Mouse (Mus musculus): ENCODE data around the gene Akap9.
"Not testable (repeated sequence)": the region's sequence is repeated elsewhere in the genome, so short reads cannot be mapped to it uniquely, and the experiment has no call there.

The Akap9 gene

DNA sequence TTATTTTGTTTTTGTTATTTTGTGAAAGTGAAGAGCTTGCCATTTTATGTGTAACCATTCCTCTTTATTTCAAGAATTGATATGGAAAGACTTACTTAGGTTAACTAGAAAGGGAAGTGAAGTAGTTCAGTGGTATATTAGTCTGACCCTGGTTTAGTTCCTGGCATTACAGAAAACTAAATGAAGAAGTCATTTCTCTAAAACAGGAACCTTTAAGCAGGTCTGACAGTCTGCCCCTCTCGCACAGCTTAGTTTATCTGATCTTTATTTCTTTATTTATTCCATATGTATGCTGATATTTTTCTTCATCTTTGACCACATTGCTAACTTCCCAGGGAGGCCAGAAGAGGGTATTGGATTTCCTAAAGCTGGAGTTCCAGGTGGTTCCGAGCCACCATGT lies 113.1 kb downstream of the Akap9 start:
- no peak for DNase-seq

DNA sequence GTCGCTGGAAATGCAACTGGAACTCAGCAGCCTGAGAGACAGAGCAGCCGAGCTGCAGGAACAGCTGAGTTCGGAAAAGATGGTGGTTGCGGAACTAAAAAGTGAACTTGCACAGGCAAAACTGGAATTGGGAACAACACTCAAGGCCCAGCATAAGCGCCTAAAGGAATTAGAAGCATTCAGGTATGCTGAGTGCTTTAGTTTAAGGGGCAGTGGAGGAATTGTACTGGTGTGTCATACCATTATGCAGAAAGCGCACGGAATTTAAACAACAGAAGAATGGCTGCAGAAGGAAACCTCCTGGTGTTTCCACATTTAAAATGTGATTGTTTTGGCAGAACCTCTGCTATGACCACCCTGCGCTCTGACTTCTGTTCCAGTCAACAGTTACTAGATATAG lies 132.5 kb downstream of the Akap9 start:
- DNase-seq = no peak

DNA sequence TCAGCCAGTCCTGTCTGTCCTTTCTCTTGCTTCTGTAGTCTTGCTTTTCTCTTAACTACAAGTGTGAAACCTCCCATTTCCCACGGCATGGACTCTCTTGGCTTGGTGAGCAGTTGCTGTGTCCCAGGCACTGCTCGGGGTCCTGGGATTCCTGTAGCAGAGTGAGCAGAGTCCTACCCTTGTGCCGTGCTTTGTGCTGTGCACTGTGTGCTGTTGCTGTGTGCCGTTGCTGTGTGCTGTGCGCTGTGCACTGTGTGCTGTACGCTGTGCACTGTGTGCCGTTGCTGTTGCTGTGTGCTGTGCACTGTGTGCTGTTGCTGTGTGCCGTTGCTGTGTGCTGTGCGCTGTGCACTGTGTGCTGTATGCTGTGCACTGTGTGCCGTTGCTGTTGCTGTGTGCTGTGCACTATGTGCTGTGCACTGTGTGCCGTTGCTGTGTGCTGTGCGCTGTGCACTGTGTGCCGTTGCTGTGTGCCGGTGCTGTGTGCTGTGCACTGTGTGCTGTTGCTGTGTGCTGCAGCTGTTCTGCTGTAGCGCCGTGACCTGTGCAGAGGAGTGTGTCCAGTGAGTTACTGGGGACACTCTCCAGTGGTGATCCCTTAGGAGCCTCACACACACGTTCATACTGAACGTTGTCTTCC lies 138.7 kb downstream of the Akap9 start:
- no peak for DNase-seq

DNA sequence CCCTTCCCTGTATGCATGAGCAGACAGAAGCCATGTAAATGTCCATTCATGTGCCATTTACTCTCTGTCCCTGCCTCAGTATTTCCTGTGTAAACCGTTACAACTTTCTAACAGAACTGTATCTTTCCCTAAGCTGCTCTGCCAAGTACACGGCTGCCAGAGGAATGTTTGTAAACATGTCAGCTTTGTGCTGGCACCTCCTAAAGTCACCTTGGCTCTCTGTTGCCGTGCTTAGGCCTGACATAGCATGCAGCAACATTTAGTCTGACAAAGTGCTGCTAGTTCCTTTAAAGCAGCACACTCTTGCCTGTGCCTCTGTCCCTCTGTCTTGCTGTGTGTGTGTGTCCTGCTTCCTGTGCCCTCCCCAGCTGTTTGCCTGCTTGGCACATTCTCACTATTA lies 139.3 kb downstream of the Akap9 start:
- no peak for DNase-seq

DNA sequence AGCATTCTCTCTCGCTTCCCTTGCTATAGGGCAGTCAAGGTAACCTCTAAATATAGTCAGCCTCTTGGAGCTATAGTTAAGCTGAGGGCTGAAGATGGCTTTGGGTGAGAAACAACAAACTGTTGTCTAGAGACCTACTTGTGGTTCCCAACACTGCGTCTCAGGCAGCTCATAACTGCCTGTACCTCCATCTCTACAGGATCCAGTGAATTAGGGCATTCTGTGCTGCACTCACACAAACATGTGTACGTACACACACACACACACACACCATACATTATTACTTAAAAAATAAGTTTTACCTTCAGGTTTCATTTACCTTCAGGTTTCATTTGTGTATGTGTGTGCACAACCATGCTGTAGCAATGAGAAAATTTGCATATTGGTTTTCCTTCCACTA lies 151.2 kb downstream of the Akap9 start:
- DNase-seq = no peak

DNA sequence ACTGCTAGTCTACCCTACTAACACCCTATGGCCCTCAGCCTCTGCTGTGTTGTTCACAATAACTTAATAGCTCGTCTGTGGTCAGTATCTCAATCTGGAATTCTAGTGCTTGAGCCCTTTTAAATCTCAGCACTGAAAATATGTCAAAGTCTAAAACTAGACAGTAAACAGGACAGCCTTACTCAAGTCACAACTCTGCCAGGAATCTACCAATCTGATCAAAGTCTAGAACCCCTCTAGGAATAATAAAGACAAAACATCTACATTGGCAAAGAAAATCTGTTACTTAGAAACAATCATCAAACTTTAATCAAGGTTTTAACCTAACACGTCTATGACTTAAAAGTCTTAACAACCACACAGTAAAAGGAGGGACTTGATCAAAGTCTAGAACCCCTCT lies 153.0 kb downstream of the Akap9 start:
- no peak for DNase-seq

DNA sequence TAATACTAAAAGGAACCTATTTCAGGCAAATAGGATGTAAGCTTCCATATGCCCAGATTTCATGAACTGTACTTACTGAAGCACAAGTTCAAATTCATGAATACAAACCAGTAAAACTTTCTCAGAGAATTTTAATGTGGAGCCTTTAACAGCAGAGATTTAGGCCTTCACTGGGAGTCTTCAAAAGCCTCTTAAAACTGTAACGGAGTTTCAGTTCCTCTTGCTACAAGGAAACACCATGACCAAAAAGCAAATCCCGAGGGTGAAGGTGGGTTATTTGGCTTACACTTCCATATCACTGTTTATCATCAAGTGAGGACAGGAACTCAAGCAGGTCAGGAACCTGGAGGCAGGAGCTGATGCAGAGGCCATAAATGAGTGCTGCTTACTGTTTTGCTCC lies 153.7 kb downstream of the Akap9 start:
- DNase-seq = no peak

DNA sequence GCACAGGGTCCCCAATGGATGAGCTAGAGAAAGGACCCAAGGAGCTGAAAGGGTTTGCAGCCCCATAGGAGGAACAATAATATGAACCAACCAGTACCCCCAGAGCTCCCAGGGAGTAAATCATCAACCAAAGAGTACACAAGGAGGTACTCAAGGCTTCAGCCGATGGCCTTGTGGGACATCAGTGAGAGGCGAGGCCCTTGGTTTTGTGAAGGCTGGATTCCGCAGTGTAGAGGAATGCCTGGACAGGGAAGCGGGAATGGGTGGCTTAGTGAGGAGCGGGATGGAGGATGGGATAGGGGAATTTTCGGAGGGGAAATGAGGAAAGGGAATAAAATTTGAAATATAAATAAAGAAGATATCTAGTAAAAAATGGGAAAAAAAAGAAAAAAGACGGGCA lies 157.1 kb downstream of the Akap9 start:
- DNase-seq = no peak

DNA sequence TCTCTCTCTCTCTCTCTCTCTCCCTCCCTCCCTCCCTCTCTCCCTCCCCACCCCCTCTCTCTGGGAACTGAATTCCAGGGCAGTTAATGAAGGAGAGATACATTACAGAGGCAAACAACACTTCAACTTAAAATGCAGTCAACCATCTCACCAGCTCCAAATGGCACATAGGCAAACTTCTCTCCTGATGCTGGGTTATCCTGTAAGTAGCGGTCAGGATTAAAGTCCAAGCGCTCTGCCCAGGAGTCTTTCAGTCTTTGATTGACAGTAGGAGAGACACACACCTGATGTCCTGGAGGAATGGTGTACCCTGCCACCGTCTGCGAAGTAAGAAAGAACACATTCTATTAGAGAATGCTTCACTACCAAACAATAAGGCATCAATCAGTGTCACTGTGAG lies 158.5 kb downstream of the Akap9 start:
- no peak for DNase-seq

DNA sequence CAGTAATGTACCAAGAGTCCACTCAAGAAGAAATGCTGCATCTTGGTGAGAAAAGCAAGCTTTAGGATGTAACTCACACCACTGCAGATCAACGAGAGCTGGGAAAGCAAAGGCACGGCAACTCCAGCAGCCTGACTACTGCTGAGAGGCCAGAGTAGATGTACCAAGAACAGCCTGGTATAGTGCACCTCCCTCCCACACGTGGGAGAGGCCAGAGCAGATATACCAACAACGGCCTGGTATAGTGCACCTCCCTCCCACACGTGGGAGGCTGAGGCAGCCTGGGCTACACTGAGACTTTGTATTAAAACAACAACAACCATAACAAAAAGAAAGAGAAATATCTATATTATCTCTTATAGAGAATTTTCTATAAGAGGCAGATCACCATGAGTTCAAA lies 160.3 kb downstream of the Akap9 start:
- no peak for DNase-seq

DNA sequence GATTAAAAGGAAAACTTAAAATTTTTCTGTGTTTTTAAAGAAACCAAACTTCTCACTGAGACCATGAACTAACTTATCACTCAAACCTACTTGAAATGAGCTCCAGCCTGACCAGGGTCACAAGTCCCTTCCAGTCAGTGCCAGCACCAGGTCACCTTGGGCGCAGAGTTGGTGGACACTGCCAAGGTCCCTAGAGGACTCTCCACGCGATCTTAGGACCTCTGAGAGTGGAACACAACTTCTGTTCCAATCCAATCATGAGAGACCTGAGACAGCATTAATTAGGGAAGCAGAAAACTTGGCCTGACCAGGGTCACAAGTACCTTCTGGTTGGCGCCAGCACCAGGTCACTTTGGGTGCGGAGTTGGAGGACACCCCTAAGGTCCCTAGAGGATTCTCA lies 166.6 kb downstream of the Akap9 start:
- DNase-seq = no peak

DNA sequence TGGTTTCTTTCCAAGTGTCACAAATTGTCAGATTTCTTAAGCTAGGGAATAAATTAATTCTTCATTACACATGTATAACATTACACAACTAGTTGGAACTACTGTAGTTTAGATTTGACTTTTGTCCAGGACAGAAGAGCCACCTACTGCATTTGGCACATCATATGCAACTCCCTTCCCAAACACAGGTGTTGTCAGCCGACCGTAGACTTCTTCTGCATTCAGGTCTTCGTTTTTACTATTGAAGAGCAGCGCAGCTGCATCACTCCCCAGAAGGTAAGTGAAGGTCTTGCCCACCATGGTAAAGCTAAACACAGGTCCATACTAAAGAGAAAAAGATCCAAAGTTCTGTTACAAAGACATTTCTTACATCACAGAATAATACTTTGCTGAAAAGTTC lies 173.2 kb downstream of the Akap9 start:
- DNase-seq = no peak

DNA sequence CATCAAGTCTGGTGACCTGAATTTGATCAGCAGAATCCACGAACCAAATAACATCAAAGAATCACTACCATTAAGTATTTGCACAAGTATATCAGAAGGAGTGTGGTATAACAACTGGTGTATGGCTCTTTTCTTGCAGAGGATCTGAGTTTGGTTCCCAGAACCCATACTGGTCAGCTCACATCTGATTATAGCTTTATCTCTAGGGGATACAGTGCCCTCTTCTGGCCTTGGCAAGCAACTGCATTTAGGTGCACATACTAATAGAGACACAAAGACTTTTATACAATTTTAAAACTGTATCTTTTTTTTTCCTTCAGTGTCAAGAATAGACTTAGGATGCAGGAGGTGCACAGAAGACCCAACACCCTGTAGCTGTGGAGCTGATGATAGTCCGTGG lies 173.9 kb downstream of the Akap9 start:
- no peak for DNase-seq

DNA sequence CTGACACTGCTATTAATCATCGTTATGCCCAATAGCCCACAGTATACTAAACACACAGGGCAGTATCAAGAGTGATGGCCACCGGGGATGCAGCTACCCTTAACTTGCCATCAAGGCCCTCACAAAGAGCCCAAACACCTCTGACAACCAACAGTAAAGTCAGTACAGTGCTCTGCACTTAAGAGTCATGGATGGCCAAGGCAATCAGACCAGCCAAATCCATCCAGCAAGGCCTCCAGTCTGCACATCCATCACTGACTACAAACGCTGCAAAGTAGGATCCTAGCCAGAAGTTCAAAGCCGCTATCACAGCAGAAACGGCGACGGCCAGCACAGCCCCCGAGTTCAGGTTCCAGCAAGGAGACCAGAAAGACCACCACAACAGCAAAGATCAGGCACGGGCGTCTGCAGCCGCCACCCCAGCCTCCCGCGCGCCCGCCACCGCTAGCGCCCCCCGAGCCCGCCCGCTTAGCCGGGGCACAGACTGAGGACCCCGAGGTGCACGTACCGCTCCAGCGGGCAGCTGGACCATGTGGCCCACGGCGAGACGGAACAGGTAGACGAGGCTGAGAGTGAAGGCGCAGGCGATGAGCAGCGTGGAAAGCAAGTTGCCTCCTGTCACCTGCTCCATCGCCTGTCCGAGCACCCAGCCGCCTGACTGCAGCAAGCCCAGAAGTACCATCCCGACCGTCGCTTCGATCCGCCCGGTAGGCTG lies 175.9 kb downstream of the Akap9 start:
- DNase-seq = peak; percentile 25

DNA sequence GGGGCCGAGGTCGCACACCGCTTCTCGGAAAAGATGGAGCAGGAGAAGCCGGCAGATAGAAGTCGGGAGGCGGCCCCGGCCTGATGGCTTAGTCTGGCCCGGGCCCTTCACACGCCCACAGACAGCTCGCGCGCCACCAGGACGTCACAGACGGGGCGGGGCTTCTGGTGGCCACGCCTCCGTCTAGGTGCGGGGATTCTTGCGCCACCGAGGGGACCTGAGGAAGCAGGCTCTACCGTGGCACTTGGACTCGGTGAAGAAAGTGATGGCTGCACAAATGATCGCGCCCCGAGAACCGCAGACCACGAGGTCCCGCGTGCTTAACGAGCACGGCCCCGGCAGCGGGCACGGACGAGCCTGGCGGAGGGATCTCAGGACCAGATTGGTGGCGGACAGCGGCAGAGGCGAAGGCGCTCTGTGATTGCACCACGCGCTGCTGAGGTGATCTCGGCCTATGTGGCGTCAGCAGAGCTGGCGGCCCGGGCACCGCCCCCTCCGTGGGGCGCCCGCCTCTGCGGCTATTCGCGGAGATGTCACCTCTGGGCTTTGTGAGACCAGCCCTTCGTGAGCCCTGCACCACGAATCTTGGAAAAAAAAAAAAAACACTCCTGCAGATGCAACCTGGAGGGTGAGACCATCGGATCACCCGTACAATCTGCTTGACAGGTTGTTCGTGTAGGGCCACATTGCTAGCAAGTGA lies 176.6 kb downstream of the Akap9 start, which contains the start of gene Cyp51:
TSS of gene Cyp51 (minus strand) at position 406 of the 700 bp plus-strand sequence.
- DNase-seq = peak; percentile 91

DNA sequence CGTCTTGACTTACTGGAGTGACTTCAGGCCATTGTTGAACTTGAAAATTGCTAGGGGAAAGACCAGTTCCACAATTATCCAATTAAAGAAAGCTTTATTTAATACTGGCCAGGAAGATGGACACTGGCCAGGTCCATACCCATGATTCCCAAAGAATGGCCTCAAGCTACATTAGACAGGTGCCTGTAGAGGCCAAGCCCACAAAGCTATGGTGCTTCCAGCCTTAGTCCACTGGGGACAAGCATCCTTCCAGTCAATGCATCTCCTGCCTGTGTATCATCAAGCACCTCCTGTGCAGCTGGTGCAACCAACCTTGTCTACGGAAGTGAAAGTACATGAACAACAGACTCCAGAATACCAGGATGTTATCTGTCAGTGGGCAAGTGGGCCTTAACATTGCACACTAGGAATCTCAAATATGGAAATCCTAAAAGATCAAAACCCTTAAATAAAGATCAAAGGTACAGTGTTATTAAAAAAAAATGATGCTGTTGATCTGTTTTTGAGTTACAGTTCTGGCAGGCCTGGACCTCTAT lies 177.9 kb downstream of the Akap9 start:
- no peak for DNase-seq

DNA sequence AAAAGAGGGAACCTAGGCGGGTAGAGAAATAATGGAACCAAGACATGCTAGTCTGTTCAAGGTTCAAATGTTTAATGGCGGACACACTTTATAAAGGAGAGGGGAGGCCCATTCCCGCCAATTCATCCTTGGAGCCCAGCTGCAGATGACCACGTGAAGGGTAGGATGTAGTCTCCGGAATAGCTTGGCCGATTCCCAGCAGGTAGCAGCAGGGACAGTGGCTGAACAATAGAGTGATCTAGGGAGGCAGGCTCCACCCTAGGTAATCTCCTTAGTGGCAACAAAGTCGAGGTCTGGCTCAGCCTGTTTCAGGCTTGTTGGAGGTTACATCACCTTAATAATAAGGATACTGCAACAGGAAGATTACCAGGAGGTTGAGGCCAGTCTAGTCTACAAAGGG lies 179.2 kb downstream of the Akap9 start:
- DNase-seq = not testable (repeated sequence)

DNA sequence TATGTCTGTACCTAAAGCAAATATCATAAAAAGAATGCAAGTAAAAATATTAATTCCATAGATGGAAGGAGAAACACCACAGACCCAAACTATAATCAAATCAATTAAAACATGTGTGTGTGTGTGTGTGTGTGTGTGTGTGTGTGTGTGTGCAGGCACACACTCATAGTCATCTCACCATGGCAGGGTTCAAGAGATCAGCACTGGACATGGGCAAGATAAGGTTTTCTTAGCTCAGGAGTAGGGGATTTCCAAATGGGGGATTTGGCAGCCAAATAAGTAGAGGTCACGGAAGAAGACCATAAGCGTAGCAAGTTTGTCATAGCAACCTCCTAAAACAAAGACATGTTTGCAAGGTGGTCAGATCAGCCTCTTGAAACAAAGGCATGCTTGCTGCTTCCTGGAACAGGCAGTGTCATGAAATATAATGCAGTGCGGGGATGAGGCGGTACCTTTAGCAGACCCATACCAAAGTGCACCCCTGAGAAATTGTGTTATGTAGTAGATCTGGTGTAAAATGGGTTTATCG lies 184.8 kb downstream of the Akap9 start:
- no peak for DNase-seq
